Comparison of ENCODE assay signal across 1 mouse cellular context in genomic region chr15:100251153-100251780, GRCm38 (mm10).
TF ChIP-seq lines count a peak whose summit lies in the region.

No protein-coding gene starts in this region.

TF ChIP-seq in MEL, 35 proteins besides CTCF, POLR2A, EP300 and RAD21 (continued from another document):
- TF ChIP-seq NRF1 (IDR thresholded peaks at IDR 0.05; ENCODE audit: insufficient read depth, low read depth, low read length, poor library complexity, severe bottlenecking), result no peak
